Mouse (Mus musculus): ENCODE results near the gene Cdk15. TPM values are rescaled to one million over a fixed set of nuclear protein-coding genes. Genes with fewer than 3 reads are reported as not detected.

Gene Cdk15
- total RNA-seq, 2 experiments from 2014 or later: not detected

GRCm38 (mm10) chr1:59321076-59321879 lies 64.6 kb downstream of the Cdk15 start:
- no peak overlapping the region for H3K27ac ChIP-seq
- DNase-seq (ENCODE audit: low spot score in 2 of 2): no peak
- TF ChIP-seq CTCF (conservative IDR thresholded peaks at IDR 0.05): no peak
- H3K4me3 ChIP-seq: no peak overlapping the region

- TF ChIP-seq CTCF (conservative IDR thresholded peaks at IDR 0.05): no peak
- H3K4me3 ChIP-seq: no peak overlapping the region
- no peak for DNase-seq (ENCODE audit: low spot score in 2 of 2)
- H3K27ac ChIP-seq: no peak overlapping the region
Observed at GRCm38 (mm10) chr1:59321880-59322836, 65.5 kb downstream of the Cdk15 start.

- Histone ChIP-seq H3K4me3 (no peak overlapping the region), H3K27ac (peak overlapping the region; percentile 67)
- DNase-seq (ENCODE audit: low spot score in 2 of 2): no peak
- TF ChIP-seq CTCF (conservative IDR thresholded peaks at IDR 0.05): no peak
Observed at GRCm38 (mm10) chr1:59326854-59327395, 70.2 kb downstream of the Cdk15 start.

GRCm38 (mm10) chr1:59332737-59333385 lies 76.2 kb downstream of the Cdk15 start:
- no peak overlapping the region for H3K27ac ChIP-seq
- DNase-seq (ENCODE audit: low spot score in 2 of 2): no peak
- TF ChIP-seq CTCF (conservative IDR thresholded peaks at IDR 0.05): no peak
- no peak overlapping the region for H3K4me3 ChIP-seq

GRCm38 (mm10) chr1:59333386-59333759 lies 76.7 kb downstream of the Cdk15 start:
- Histone ChIP-seq H3K27ac (no peak overlapping the region), H3K4me3 (no peak overlapping the region)
- no peak for TF ChIP-seq CTCF (conservative IDR thresholded peaks at IDR 0.05)
- no peak for DNase-seq (ENCODE audit: low spot score in 2 of 2)

- no peak for TF ChIP-seq CTCF (conservative IDR thresholded peaks at IDR 0.05)
- Histone ChIP-seq H3K4me3 (no peak overlapping the region), H3K27ac (no peak overlapping the region)
- DNase-seq (ENCODE audit: low spot score in 2 of 2): no peak
Observed at GRCm38 (mm10) chr1:59333860-59334561, 77.3 kb downstream of the Cdk15 start.

- Histone ChIP-seq H3K27ac (no peak overlapping the region), H3K4me3 (no peak overlapping the region)
- DNase-seq (ENCODE audit: low spot score in 2 of 2): no peak
- no peak for TF ChIP-seq CTCF (conservative IDR thresholded peaks at IDR 0.05)
Observed at GRCm38 (mm10) chr1:59334562-59334890, 77.8 kb downstream of the Cdk15 start.

- no peak for TF ChIP-seq CTCF (conservative IDR thresholded peaks at IDR 0.05)
- Histone ChIP-seq H3K27ac (no peak overlapping the region), H3K4me3 (no peak overlapping the region)
- no peak for DNase-seq (ENCODE audit: low spot score in 2 of 2)
Observed at GRCm38 (mm10) chr1:59336256-59336655, 79.5 kb downstream of the Cdk15 start.

- Histone ChIP-seq H3K4me3 (no peak overlapping the region), H3K27ac (no peak overlapping the region)
- no peak for DNase-seq (ENCODE audit: low spot score in 2 of 2)
- no peak for TF ChIP-seq CTCF (conservative IDR thresholded peaks at IDR 0.05)
Observed at GRCm38 (mm10) chr1:59340814-59341588, 84.3 kb downstream of the Cdk15 start.

GRCm38 (mm10) chr1:59341697-59342096 lies 85.0 kb downstream of the Cdk15 start:
- DNase-seq (ENCODE audit: low spot score in 2 of 2): no peak
- Histone ChIP-seq H3K27ac (no peak overlapping the region), H3K4me3 (no peak overlapping the region)
- TF ChIP-seq CTCF (conservative IDR thresholded peaks at IDR 0.05): no peak

- Histone ChIP-seq H3K27ac (no peak overlapping the region), H3K4me3 (no peak overlapping the region)
- no peak for TF ChIP-seq CTCF (conservative IDR thresholded peaks at IDR 0.05)
- DNase-seq (ENCODE audit: low spot score in 2 of 2): no peak
Observed at GRCm38 (mm10) chr1:59342146-59342545, 85.4 kb downstream of the Cdk15 start.
